Mouse (Mus musculus) liver, embryonic 13.5 days (tissue): ENCODE results near the gene Hrh1. TPM values are rescaled to one million over a fixed set of nuclear protein-coding genes. Genes with fewer than 3 reads are reported as not detected.
"Not testable (repeated sequence)": the region's sequence is repeated elsewhere in the genome, so short reads cannot be mapped to it uniquely, and the experiment has no call there.

ENCODE experiments used
- ATAC-seq: fragments of 200-750 bp; cut with Nextera tagmentation; 2 replicates; pipeline ENCODE4 v1.8.0; 2017; ENCODE audit warnings: low read depth, mild to moderate bottlenecking, moderate number of reproducible peaks, moderate library complexity
- DNase-seq: peaks from one replicate; pipeline ENCODE4 v3.0.0; 2022
- H3K27ac ChIP-seq: fragments of 300-500 bp; sonication (generic); 2 replicates; pipeline ENCODE4 v1.5.1; 2015; ENCODE audit warnings: moderate library complexity, mild to moderate bottlenecking, inconsistent platforms
- H3K27me3 ChIP-seq: fragments of 300-500 bp; sonication (generic); 2 replicates; pipeline ENCODE4 v1.6.1; 2015; ENCODE audit warnings: mild to moderate bottlenecking, inconsistent platforms
- H3K36me3 ChIP-seq: fragments of 300-500 bp; sonication (generic); 2 replicates; pipeline ENCODE4 v1.6.1; 2015; ENCODE audit warnings: mild to moderate bottlenecking, inconsistent platforms
- H3K4me1 ChIP-seq: fragments of 300-500 bp; sonication (generic); replicated peaks from 2 replicates; pipeline ENCODE4 v1.6.1; 2015; ENCODE audit warnings: inconsistent platforms
- H3K4me2 ChIP-seq: fragments of 300-500 bp; sonication (generic); 2 replicates; pipeline ENCODE4 v1.6.1; 2015; ENCODE audit warnings: inconsistent platforms, mild to moderate bottlenecking, moderate library complexity
- H3K4me3 ChIP-seq: fragments of 300-500 bp; sonication (generic); replicated peaks from 2 replicates; pipeline ENCODE4 v1.5.1; 2015; ENCODE audit warnings: mild to moderate bottlenecking, inconsistent platforms
- H3K9ac ChIP-seq: fragments of 300-500 bp; sonication (generic); 2 replicates; pipeline ENCODE4 v1.6.1; 2015; ENCODE audit warnings: mild to moderate bottlenecking, inconsistent platforms
- H3K9me3 ChIP-seq: fragments of 300-500 bp; sonication (generic); replicated peaks from 2 replicates; pipeline ENCODE4 v1.6.1; 2016; ENCODE audit warnings: inconsistent platforms
- WGBS: fragments of 180-500 bp; shearing (Covaris S2); methylation state at CpG from one replicate; pipeline ENCODE4 v1.1.7; 2015; ENCODE audit not compliant: insufficient replicate concordance; 5-methylcytosine and 5-hydroxymethylcytosine counted together
- polyA plus RNA-seq: library from polyadenylated mRNA; unstranded; fragments of >200 nt; fragmentation: Nextera tagmentation; extraction: Ambion mirVana; gene quantifications from 2 replicates; pipeline ENCODE4 v1.2.1, GENCODE M21; 2015

Hrh1 gene
- polyA plus RNA-seq, 1 experiment from 2014 or later: not detected

DNA sequence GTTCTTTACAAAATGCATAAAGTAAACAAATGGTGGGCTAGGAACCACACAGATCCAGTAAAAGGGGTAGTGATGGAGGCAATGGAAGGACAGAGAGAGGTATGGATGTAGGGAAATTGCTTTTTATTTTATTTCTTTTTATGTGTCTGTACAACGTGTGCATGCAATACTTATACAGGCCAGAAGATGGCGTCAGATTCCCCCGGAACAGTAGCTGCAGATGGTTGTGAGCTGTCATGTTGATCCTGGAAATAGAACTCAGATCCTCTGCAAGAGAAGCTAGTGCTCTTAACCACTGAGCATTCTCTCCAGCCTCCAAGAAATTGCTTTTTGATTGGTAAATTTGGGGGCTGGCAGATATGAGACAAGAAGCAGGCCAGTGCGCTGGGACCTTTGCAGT lies 65.0 kb downstream of the Hrh1 start:
- WGBS: 23% methylated on average over 4 of the region's 4 CpGs
- no peak for ATAC-seq

DNA sequence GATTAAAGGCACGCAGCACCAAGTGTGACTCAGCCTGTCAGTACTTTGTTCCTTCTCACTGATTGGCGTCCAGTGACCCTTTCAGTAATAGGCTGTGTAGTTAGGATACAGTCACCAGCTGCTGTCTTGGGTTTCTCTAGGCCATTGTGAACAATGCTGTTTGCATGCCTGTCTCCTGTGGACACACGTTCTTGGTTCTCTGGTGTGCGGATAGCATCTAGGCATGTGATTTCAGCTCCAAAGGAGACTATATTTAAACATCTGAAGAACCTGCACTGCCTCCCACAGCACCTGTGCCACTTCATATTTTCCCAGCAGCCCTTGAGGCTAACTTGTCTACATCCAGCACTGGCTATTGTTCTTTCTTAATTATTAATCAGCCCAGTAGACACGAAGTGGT lies 75.8 kb downstream of the Hrh1 start:
- Histone ChIP-seq H3K27me3 (no peaks in the 10 kb centered on the region), H3K4me3 (no peak overlapping the region), H3K4me1 (no peaks in the 10 kb centered on the region), H3K9ac (no peak overlapping the region), H3K4me2 (no peak overlapping the region), H3K9me3 (no peaks in the 10 kb centered on the region), H3K27ac (no peak overlapping the region), H3K36me3 (no peaks in the 10 kb centered on the region)
- DNase-seq (no peak), ATAC-seq (no peak)
- 50% methylated on average over 5 of the region's 5 CpGs for WGBS

More for the DNA sequence above, 65.0 kb downstream of the Hrh1 start:
- no peak overlapping the region for H3K27ac ChIP-seq
- H3K4me1 ChIP-seq: no peaks in the 10 kb centered on the region
- H3K4me2 ChIP-seq: no peak overlapping the region
- no peaks in the 10 kb centered on the region for H3K9me3 ChIP-seq
- no peak overlapping the region for H3K4me3 ChIP-seq
- H3K36me3 ChIP-seq: no peaks in the 10 kb centered on the region
- no peaks in the 10 kb centered on the region for H3K27me3 ChIP-seq
- H3K9ac ChIP-seq: no peak overlapping the region
- no peak for DNase-seq

DNA sequence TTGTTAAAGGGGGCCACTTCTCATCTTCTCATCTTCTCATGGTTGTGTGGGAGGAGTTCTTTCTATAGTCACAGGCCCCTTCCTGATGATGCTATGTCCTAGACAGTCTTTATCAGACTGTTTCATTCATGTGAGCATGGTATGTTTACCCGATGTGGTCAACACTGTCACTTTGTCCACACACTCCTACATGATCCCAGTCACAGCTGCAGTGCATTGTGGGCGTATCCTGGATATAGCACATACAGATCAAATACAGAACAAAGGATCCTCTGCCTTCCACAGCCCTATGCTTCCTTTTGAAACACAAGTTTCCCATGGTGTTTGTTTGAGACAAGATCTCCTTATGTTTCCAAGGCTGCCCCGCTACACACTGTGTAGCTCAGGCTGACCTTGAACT lies 76.3 kb downstream of the Hrh1 start:
- Histone ChIP-seq H3K4me1 (no peaks in the 10 kb centered on the region), H3K36me3 (no peaks in the 10 kb centered on the region), H3K9ac (no peak overlapping the region), H3K4me2 (no peak overlapping the region), H3K27me3 (no peaks in the 10 kb centered on the region), H3K4me3 (no peak overlapping the region), H3K27ac (no peak overlapping the region), H3K9me3 (no peaks in the 10 kb centered on the region)
- 47% methylated on average over 3 of the region's 3 CpGs for WGBS
- DNase-seq (no peak), ATAC-seq (no peak)

DNA sequence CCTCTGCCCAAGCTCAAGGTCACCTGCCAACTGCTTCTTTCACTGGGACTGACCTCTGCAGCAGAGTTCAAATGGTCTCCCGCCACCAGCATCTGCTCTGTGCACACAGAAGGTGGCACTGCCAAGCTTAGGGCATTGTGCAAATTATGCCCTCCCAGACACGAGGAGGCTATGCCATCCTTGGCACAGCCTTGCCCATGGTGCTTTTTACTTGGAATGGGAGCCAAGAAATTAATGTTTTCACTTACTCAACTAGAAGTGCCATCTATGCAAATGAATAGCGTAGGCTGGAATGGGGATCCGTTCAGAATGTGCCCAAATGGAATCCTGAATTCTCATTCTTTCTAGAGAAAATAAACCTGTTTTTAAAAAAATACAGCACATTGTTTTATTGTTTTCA lies 77.2 kb downstream of the Hrh1 start:
- Histone ChIP-seq H3K4me3 (no peak overlapping the region), H3K4me1 (no peaks in the 10 kb centered on the region), H3K27ac (no peak overlapping the region), H3K27me3 (no peaks in the 10 kb centered on the region), H3K9ac (no peak overlapping the region), H3K4me2 (no peak overlapping the region), H3K36me3 (no peaks in the 10 kb centered on the region), H3K9me3 (no peaks in the 10 kb centered on the region)
- 65% methylated on average over 4 of the region's 4 CpGs for WGBS
- DNase-seq: no peak
- ATAC-seq: no peak

DNA sequence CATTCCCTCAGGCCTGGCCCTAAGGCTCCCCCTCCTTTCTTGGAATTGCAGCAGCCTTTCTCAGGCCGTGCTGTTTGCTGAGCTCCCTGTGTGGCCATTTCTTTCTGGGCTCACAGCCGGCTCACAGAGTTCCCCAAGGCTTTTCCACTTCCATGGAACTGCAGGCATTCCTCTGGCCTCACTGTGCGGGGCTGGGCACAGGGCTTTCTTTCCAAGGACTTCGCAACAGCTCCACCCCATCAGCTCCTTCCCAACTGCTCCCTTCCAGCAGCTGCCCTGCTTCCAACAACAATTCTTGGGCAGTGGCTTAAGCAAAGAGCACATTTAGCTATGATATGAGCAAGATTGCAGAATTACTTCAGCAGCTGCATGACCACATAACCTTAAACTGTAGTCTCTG lies 81.0 kb downstream of the Hrh1 start:
- no peaks in the 10 kb centered on the region for H3K9me3 ChIP-seq
- ATAC-seq: no peak
- DNase-seq: no peak
- H3K4me2 ChIP-seq: no peak overlapping the region
- no peak overlapping the region for H3K4me3 ChIP-seq
- H3K36me3 ChIP-seq: no peaks in the 10 kb centered on the region
- no peaks in the 10 kb centered on the region for H3K27me3 ChIP-seq
- 36% methylated on average over 4 of the region's 4 CpGs for WGBS
- no peak overlapping the region for H3K9ac ChIP-seq
- no peak overlapping the region for H3K27ac ChIP-seq
- no peaks in the 10 kb centered on the region for H3K4me1 ChIP-seq

DNA sequence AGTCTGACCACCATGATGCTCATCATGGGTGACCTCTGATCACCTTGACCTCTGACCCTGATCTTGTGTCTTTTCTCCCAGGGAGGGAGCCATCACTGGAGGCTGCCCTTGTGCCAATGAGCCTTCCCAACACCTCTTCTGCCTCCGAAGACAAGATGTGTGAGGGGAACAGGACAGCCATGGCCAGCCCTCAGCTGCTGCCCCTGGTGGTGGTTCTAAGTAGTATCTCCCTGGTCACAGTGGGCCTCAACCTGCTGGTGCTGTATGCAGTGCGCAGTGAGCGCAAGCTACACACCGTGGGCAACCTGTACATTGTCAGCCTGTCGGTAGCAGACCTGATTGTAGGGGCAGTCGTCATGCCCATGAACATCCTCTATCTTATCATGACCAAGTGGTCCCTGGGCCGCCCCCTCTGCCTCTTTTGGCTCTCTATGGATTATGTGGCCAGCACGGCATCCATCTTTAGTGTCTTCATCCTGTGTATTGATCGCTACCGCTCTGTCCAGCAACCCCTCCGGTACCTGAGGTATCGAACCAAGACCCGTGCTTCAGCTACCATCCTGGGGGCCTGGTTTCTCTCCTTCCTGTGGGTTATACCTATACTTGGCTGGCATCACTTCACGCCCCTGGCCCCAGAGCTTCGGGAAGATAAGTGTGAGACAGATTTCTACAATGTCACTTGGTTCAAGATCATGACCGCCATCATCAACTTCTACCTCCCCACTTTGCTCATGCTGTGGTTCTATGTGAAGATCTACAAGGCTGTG lies 82.1 kb downstream of the Hrh1 start:
- Histone ChIP-seq H3K4me3 (no peak overlapping the region), H3K9me3 (no peaks in the 10 kb centered on the region), H3K27me3 (no peaks in the 10 kb centered on the region), H3K4me1 (no peaks in the 10 kb centered on the region), H3K36me3 (no peaks in the 10 kb centered on the region), H3K27ac (no peak overlapping the region), H3K4me2 (no peak overlapping the region), H3K9ac (no peak overlapping the region)
- 75% methylated on average over 16 of the region's 16 CpGs for WGBS
- DNase-seq (no peak), ATAC-seq (no peak)

DNA sequence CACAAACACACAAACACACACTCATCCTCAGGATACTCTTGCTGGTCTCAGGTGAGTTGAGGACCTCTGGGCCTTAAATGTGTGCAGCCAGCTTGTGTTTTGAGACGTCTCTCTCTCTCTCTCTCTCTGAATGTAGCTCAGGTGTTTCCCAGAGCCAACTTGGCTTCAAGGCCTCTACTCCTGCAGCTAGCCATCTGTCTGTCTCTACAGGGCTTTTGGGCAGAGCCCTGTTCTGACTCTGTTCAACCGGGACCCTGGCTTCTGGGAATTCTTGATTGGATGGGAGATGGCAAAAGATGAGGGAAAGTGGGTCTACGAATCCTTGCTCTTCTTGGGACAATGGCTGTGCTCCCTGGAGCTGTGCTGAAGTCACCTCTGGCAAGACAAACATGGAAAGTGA lies 91.6 kb downstream of the Hrh1 start:
- Histone ChIP-seq H3K4me3 (no peak overlapping the region), H3K4me2 (no peak overlapping the region), H3K27me3 (no peaks in the 10 kb centered on the region), H3K4me1 (no peaks in the 10 kb centered on the region), H3K36me3 (no peaks in the 10 kb centered on the region), H3K9me3 (no peaks in the 10 kb centered on the region), H3K27ac (no peak overlapping the region), H3K9ac (no peak overlapping the region)
- DNase-seq (no peak), ATAC-seq (no peak)
- 65% methylated on average over 3 of the region's 3 CpGs for WGBS

DNA sequence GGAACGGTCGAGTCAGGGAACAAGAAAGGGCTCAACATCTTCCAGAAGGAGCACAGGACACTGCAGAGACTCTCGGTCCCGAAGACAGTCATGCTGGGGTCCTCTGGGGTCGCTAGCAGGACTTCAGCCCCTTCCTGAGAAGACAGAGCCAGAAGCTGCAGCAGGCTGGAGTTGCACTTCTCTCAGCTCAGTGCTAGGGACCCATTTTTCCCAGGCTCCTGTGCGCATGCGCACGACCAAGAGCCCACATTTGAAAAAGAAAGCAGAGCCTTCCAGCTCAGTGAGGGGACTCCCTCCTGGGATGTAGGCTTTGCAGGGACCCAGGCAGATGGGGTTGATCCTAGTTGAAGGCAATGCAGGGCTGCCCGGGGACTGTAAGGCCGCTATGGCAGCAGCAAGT lies 94.9 kb downstream of the Hrh1 start:
- H3K4me3 ChIP-seq, H3K36me3 ChIP-seq, H3K4me2 ChIP-seq, DNase-seq, H3K4me1 ChIP-seq, ATAC-seq, H3K27ac ChIP-seq, H3K9me3 ChIP-seq, H3K9ac ChIP-seq, H3K27me3 ChIP-seq: not testable (repeated sequence)
- WGBS: 52% methylated on average over 10 of the region's 10 CpGs

DNA sequence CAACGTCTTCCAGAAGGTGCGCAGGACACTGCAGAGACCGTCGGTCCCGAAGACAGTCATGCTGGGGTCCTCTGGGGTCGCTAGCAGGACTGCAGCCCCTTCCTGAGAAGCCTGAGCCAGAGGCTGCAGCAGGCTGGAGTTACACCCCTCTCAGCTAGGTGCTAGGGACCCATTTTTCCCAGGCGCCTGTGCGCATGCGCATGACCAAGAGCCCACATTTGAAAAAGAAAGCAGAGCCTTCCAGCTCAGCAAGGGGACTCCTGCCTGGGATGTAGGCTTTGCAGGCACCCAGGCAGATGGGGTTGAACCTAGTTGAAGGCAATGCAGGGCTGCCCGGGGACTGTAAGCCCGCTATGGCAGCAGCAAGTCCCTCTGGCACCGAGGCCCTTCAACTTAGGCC lies 97.3 kb downstream of the Hrh1 start:
- H3K9me3 ChIP-seq, H3K4me1 ChIP-seq, DNase-seq, H3K9ac ChIP-seq, H3K27me3 ChIP-seq, H3K27ac ChIP-seq, H3K4me2 ChIP-seq, H3K4me3 ChIP-seq, H3K36me3 ChIP-seq, ATAC-seq: not testable (repeated sequence)
- 32% methylated on average over 11 of the region's 12 CpGs for WGBS

DNA sequence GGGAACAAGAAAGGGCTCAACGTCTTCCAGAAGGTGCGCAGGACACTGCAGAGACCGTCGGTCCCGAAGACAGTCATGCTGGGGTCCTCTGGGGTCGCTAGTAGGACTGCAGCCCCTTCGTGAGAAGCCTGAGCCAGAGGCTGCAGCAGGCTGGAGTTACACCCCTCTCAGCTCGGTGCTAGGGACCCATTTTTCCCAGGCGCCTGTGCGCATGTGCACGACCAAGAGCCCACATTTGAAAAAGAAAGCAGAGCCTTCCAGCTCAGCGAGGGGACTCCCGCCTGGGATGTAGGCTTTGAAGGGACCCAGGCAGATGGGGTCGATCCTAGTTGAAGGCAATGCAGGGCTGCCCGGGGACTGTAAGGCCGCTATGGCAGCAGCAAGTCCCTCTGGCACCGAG lies 116.3 kb downstream of the Hrh1 start:
- not testable (repeated sequence) for DNase-seq, H3K27ac ChIP-seq, ATAC-seq, H3K4me3 ChIP-seq, H3K36me3 ChIP-seq, H3K27me3 ChIP-seq, H3K4me2 ChIP-seq, H3K4me1 ChIP-seq, H3K9ac ChIP-seq, H3K9me3 ChIP-seq
- WGBS: 20% methylated on average over 16 of the region's 17 CpGs

DNA sequence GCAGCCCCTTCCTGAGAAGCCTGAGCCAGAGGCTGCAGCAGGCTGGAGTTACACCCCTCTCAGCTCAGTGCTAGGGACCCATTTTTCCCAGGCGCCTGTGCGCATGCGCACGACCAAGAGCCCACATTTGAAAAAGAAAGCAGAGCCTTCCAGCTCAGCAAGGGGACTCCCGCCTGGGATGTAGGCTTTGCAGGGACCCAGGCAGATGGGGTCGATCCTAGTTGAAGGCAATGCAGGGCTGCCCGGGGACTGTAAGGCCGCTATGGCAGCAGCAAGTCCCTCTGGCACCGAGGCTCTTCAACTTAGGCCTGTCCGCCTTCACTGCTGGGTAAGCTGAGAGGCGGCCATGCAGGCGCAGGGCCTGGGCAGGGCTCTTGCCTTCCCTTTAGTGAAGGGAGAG lies 131.0 kb downstream of the Hrh1 start:
- H3K27ac ChIP-seq, H3K4me3 ChIP-seq, H3K36me3 ChIP-seq, H3K4me2 ChIP-seq, H3K9ac ChIP-seq, H3K4me1 ChIP-seq, DNase-seq, H3K27me3 ChIP-seq, ATAC-seq, H3K9me3 ChIP-seq: not testable (repeated sequence)
- WGBS: 21% methylated on average over 3 of the region's 12 CpGs
